Mouse (Mus musculus) liver, embryonic 15.5 days (tissue): ENCODE data around the gene Acss1. TPM values are rescaled to one million over a fixed set of nuclear protein-coding genes. Genes with fewer than 3 reads are reported as not detected.

Source experiments
- ATAC-seq: fragments of 200-750 bp; cut with Nextera tagmentation; 2 replicates; pipeline ENCODE4 v1.8.0; 2017; ENCODE audit warnings: moderate number of reproducible peaks, mild to moderate bottlenecking, moderate library complexity; ENCODE audit not compliant: insufficient read depth
- H3K27ac ChIP-seq: fragments of 300-500 bp; sonication (generic); replicated peaks from 2 replicates; pipeline ENCODE4 v1.5.1; 2015; ENCODE audit warnings: mild to moderate bottlenecking, inconsistent platforms
- H3K27me3 ChIP-seq: fragments of 300-500 bp; sonication (generic); 2 replicates; pipeline ENCODE4 v1.6.1; 2015; ENCODE audit warnings: mild to moderate bottlenecking, inconsistent platforms
- H3K36me3 ChIP-seq: fragments of 300-500 bp; sonication (generic); replicated peaks from 2 replicates; pipeline ENCODE4 v1.6.1; 2015; ENCODE audit warnings: moderate library complexity, mild to moderate bottlenecking, inconsistent platforms
- H3K4me1 ChIP-seq: fragments of 300-500 bp; sonication (generic); replicated peaks from 2 replicates; pipeline ENCODE4 v1.6.1; 2015; ENCODE audit warnings: inconsistent platforms
- H3K4me2 ChIP-seq: fragments of 300-500 bp; sonication (generic); 2 replicates; pipeline ENCODE4 v1.6.1; 2015; ENCODE audit warnings: moderate library complexity, mild to moderate bottlenecking, inconsistent platforms
- H3K4me3 ChIP-seq: fragments of 300-500 bp; sonication (generic); replicated peaks from 2 replicates; pipeline ENCODE4 v1.5.1; 2015; ENCODE audit warnings: mild to moderate bottlenecking, inconsistent platforms
- H3K9ac ChIP-seq: fragments of 300-500 bp; sonication (generic); 2 replicates; pipeline ENCODE4 v1.6.1; 2015; ENCODE audit warnings: moderate library complexity, mild to moderate bottlenecking, inconsistent platforms
- H3K9me3 ChIP-seq: fragments of 300-500 bp; sonication (generic); replicated peaks from 2 replicates; pipeline ENCODE4 v1.6.1; 2016; ENCODE audit warnings: inconsistent platforms
- WGBS: fragments of 180-500 bp; shearing (Covaris S2); methylation state at CpG from one replicate; pipeline ENCODE4 v1.1.7; 2015; ENCODE audit warnings: mixed read lengths; ENCODE audit not compliant: insufficient replicate concordance; 5-methylcytosine and 5-hydroxymethylcytosine counted together
- polyA plus RNA-seq: library from polyadenylated mRNA; unstranded; fragments of >200 nt; fragmentation: Nextera tagmentation; extraction: Ambion mirVana; gene quantifications from 2 replicates; pipeline ENCODE4 v1.2.1, GENCODE M21; 2015

The Acss1 gene
- 45.3 and 50.8 TPM in 2 replicates for polyA plus RNA-seq

- 1% methylated on average over 61 of the region's 61 CpGs for WGBS
- Histone ChIP-seq H3K4me3 (peak within 1 kb of the TSS; percentile 82), H3K4me2 (peak within 1 kb of the TSS; percentile 96), H3K27ac (peak within 1 kb of the TSS; percentile 95), H3K9me3 (no peaks in the 10 kb centered on the region), H3K9ac (peak within 1 kb of the TSS; percentile 84), H3K4me1 (peaks cover 81% of the 10 kb centered on the region), H3K36me3 (no peaks in the 10 kb centered on the region), H3K27me3 (no peaks in the 10 kb centered on the region)
- peak; percentile 73 for ATAC-seq
Observed at GRCm38 (mm10) chr2:150667820-150668766, at the start of gene Acss1. Gene Acss1, minus strand, starts transcription at chr2:150668500.

GRCm38 (mm10) chr2:150712167-150712674, 43.9 kb upstream of the Acss1 start:
- H3K9ac ChIP-seq: no peak overlapping the region
- H3K4me3 ChIP-seq: no peak overlapping the region
- H3K4me1 ChIP-seq: no peaks in the 10 kb centered on the region
- no peak overlapping the region for H3K27ac ChIP-seq
- 56% methylated on average over 4 of the region's 4 CpGs for WGBS
- H3K4me2 ChIP-seq: no peak overlapping the region
- ATAC-seq: no peak
- no peaks in the 10 kb centered on the region for H3K9me3 ChIP-seq
- H3K27me3 ChIP-seq: no peaks in the 10 kb centered on the region
- H3K36me3 ChIP-seq: no peaks in the 10 kb centered on the region

- 59% methylated on average over 6 of the region's 6 CpGs for WGBS
Observed at GRCm38 (mm10) chr2:150691481-150692170, 23.3 kb upstream of the Acss1 start.

GRCm38 (mm10) chr2:150690216-150690615, 21.9 kb upstream of the Acss1 start:
- no peak for ATAC-seq
- Histone ChIP-seq H3K27ac (no peak overlapping the region), H3K9ac (no peak overlapping the region), H3K4me2 (no peak overlapping the region), H3K4me1 (no peaks in the 10 kb centered on the region), H3K36me3 (no peaks in the 10 kb centered on the region), H3K4me3 (no peak overlapping the region), H3K27me3 (peaks cover 80% of the 10 kb centered on the region), H3K9me3 (no peaks in the 10 kb centered on the region)
- 10% methylated on average over 11 of the region's 11 CpGs for WGBS

More at GRCm38 (mm10) chr2:150691481-150692170, 23.3 kb upstream of the Acss1 start:
- Histone ChIP-seq H3K4me2 (no peak overlapping the region), H3K27me3 (peaks cover 66% of the 10 kb centered on the region), H3K9me3 (no peaks in the 10 kb centered on the region), H3K4me1 (no peaks in the 10 kb centered on the region), H3K36me3 (no peaks in the 10 kb centered on the region), H3K27ac (no peak overlapping the region), H3K4me3 (no peak overlapping the region), H3K9ac (no peak overlapping the region)
- ATAC-seq: no peak

- no peak for ATAC-seq
Observed at GRCm38 (mm10) chr2:150689223-150689800, 21.0 kb upstream of the Acss1 start, which contains the start of gene Vsx1. Gene Vsx1, minus strand, starts transcription at chr2:150689360.

GRCm38 (mm10) chr2:150688541-150689186, 20.4 kb upstream of the Acss1 start:
- peaks cover 86% of the 10 kb centered on the region for H3K27me3 ChIP-seq

More at GRCm38 (mm10) chr2:150689223-150689800, 21.0 kb upstream of the Acss1 start, which contains the start of gene Vsx1:
- Histone ChIP-seq H3K4me3 (0 out of 2 replicates have a peak within 1 kb of the TSS, but pooled peaks have one; percentile 12), H3K4me2 (peak within 1 kb of the TSS; percentile 41; the same call in 1 of the 2 replicates), H3K9ac (no peak within 1 kb of the TSS), H3K9me3 (no peaks in the 10 kb centered on the region), H3K27me3 (peaks cover 84% of the 10 kb centered on the region), H3K27ac (no peak within 1 kb of the TSS), H3K4me1 (no peaks in the 10 kb centered on the region), H3K36me3 (no peaks in the 10 kb centered on the region)
- WGBS: 45% methylated on average over 16 of the region's 16 CpGs

GRCm38 (mm10) chr2:150687871-150688540, 19.7 kb upstream of the Acss1 start:
- H3K4me2 ChIP-seq: peak overlapping the region; percentile 41; the same call in 1 of the 2 replicates
- no peaks in the 10 kb centered on the region for H3K36me3 ChIP-seq
- no peak for ATAC-seq
- H3K9me3 ChIP-seq: no peaks in the 10 kb centered on the region
- no peaks in the 10 kb centered on the region for H3K4me1 ChIP-seq
- H3K27me3 ChIP-seq: peaks cover 83% of the 10 kb centered on the region
- no peak overlapping the region for H3K27ac ChIP-seq
- H3K9ac ChIP-seq: no peak overlapping the region
- 0 out of 2 replicates have a peak overlapping the region, but pooled peaks have one; percentile 12 for H3K4me3 ChIP-seq
- WGBS: 3% methylated on average over 23 of the region's 23 CpGs

More at GRCm38 (mm10) chr2:150688541-150689186, 20.4 kb upstream of the Acss1 start:
- Histone ChIP-seq H3K36me3 (no peaks in the 10 kb centered on the region), H3K9ac (no peak overlapping the region), H3K9me3 (no peaks in the 10 kb centered on the region), H3K27ac (no peak overlapping the region), H3K4me3 (0 out of 2 replicates have a peak overlapping the region, but pooled peaks have one; percentile 12), H3K4me1 (no peaks in the 10 kb centered on the region), H3K4me2 (peak overlapping the region; percentile 41; the same call in 1 of the 2 replicates)
- 2% methylated on average over 44 of the region's 44 CpGs for WGBS
- no peak for ATAC-seq

- no peaks in the 10 kb centered on the region for H3K36me3 ChIP-seq
Observed at GRCm38 (mm10) chr2:150685389-150685788, 17.1 kb upstream of the Acss1 start.

GRCm38 (mm10) chr2:150684451-150684850, 16.2 kb upstream of the Acss1 start:
- no peaks in the 10 kb centered on the region for H3K36me3 ChIP-seq
- 0 out of 2 replicates have a peak, but pooled peaks cover 4% of the 10 kb centered on the region for H3K4me1 ChIP-seq
- H3K27ac ChIP-seq: no peak overlapping the region
- H3K9me3 ChIP-seq: no peaks in the 10 kb centered on the region
- no peak overlapping the region for H3K4me3 ChIP-seq
- peaks cover 48% of the 10 kb centered on the region for H3K27me3 ChIP-seq
- 83% methylated on average over 12 of the region's 12 CpGs for WGBS
- no peak for ATAC-seq
- H3K4me2 ChIP-seq: no peak overlapping the region
- no peak overlapping the region for H3K9ac ChIP-seq

More at GRCm38 (mm10) chr2:150685389-150685788, 17.1 kb upstream of the Acss1 start:
- Histone ChIP-seq H3K9me3 (no peaks in the 10 kb centered on the region), H3K4me3 (no peak overlapping the region), H3K4me1 (0 out of 2 replicates have a peak, but pooled peaks cover 4% of the 10 kb centered on the region), H3K4me2 (no peak overlapping the region), H3K27me3 (peaks cover 57% of the 10 kb centered on the region), H3K9ac (no peak overlapping the region), H3K27ac (no peak overlapping the region)
- 71% methylated on average over 9 of the region's 9 CpGs for WGBS
- ATAC-seq: no peak
